Mouse (Mus musculus) ES-Bruce4 (cell line): ENCODE results near the gene Anxa9.

Experiments
- CTCF ChIP-seq: IDR thresholded peaks from one replicate; pipeline ENCODE4 v1.8.1; 2011; ENCODE audit warnings: low read depth, low read length
- EP300 ChIP-seq: IDR thresholded peaks from 2 replicates; pipeline ENCODE4 v1.6.1; 2011; ENCODE audit warnings: low read depth, low read length; ENCODE audit not compliant: insufficient read depth
- POLR2A ChIP-seq: IDR thresholded peaks from one replicate; pipeline ENCODE4 v1.8.1; 2011; ENCODE audit warnings: low read length; ENCODE audit not compliant: insufficient read depth

- TF ChIP-seq CTCF (no peak), POLR2A (no peak), EP300 (no peak)
Observed at GRCm38 (mm10) chr3:95275161-95275560, 31.8 kb downstream of the Anxa9 start.
